Mouse (Mus musculus): ENCODE results near the gene Lcmt2. TPM values are rescaled to one million over a fixed set of nuclear protein-coding genes. Genes with fewer than 3 reads are reported as not detected.

The Lcmt2 gene
- polyA plus RNA-seq, 1 experiment from 2014 or later: 22.9 TPM

- ATAC-seq (ENCODE audit: insufficient read depth, low FRiP score, low TSS enrichment) (no peak), DNase-seq (ENCODE audit: low spot score) (no peak)
- Histone ChIP-seq H3K4me1 (ENCODE audit: control insufficient read depth, insufficient read depth, low read length) (peaks cover 16% of the 10 kb centered on the region), H3K27me3 (ENCODE audit: control insufficient read depth, insufficient read depth, low read length) (no peaks in the 10 kb centered on the region), H3K9me3 (ENCODE audit: control insufficient read depth, low read length) (no peaks in the 10 kb centered on the region), H3K27ac (ENCODE audit: low read depth, low read length) (no peak overlapping the region), H3K9ac (ENCODE audit: low read length) (peak overlapping the region; percentile 26), H3K36me3 (ENCODE audit: control insufficient read depth, insufficient read depth, low read length) (peaks cover 5% of the 10 kb centered on the region), H3K4me3 (ENCODE audit: low read depth, low read length) (peak overlapping the region; percentile 90), H3K4me2 (ENCODE audit: low read depth) (peak overlapping the region; percentile 67)
- 42% methylated on average over 4 of the region's 4 CpGs for WGBS
Observed at GRCm38 (mm10) chr2:121169173-121169572, 28.7 kb upstream of the Lcmt2 start.

DNA sequence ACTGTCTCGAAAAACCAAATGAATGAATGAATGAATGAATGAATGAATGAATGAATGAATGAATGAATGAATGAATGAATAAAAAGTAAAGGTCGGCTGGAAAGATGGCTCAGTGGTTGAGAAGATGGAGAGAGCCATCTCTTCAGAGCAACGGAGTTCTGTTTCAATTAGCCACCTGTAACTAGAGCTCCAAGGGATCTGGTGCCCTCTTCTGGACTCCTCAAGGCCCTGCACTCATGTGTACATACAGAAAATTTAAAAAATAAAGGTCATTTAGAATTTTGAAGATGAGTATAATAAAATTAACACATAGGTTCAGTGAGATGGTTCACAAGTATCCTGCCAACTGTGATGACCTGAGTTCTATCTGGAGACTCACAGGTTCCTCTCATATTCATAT, 12.6 kb upstream of the Lcmt2 start:
- ATAC-seq (ENCODE audit: insufficient read depth, low FRiP score, low TSS enrichment) (no peak), DNase-seq (ENCODE audit: low spot score) (no peak)
- H3K9ac ChIP-seq (ENCODE audit: low read length): no peak overlapping the region
- no peaks in the 10 kb centered on the region for H3K9me3 ChIP-seq (ENCODE audit: control insufficient read depth, low read length)
- WGBS: 89% methylated on average over 3 of the region's 3 CpGs
- H3K4me1 ChIP-seq (ENCODE audit: control insufficient read depth, insufficient read depth, low read length): no peaks in the 10 kb centered on the region
- no peaks in the 10 kb centered on the region for H3K36me3 ChIP-seq (ENCODE audit: control insufficient read depth, insufficient read depth, low read length)
- no peak overlapping the region for H3K4me3 ChIP-seq (ENCODE audit: low read depth, low read length)
- no peak overlapping the region for H3K4me2 ChIP-seq (ENCODE audit: low read depth)
- H3K27ac ChIP-seq (ENCODE audit: low read depth, low read length): no peak overlapping the region
- no peaks in the 10 kb centered on the region for H3K27me3 ChIP-seq (ENCODE audit: control insufficient read depth, insufficient read depth, low read length)

GRCm38 (mm10) chr2:121149679-121150078, 9.2 kb upstream of the Lcmt2 start:
- ATAC-seq (ENCODE audit: insufficient read depth, low FRiP score, low TSS enrichment) (no peak), DNase-seq (ENCODE audit: low spot score) (no peak)
- H3K9ac ChIP-seq (ENCODE audit: low read length): no peak overlapping the region
- H3K4me3 ChIP-seq (ENCODE audit: low read depth, low read length): no peak overlapping the region
- no peak overlapping the region for H3K27ac ChIP-seq (ENCODE audit: low read depth, low read length)
- H3K27me3 ChIP-seq (ENCODE audit: control insufficient read depth, insufficient read depth, low read length): no peaks in the 10 kb centered on the region
- WGBS: 89% methylated on average over 5 of the region's 5 CpGs
- H3K4me2 ChIP-seq (ENCODE audit: low read depth): no peak overlapping the region
- H3K9me3 ChIP-seq (ENCODE audit: control insufficient read depth, low read length): no peaks in the 10 kb centered on the region
- H3K4me1 ChIP-seq (ENCODE audit: control insufficient read depth, insufficient read depth, low read length): no peaks in the 10 kb centered on the region
- H3K36me3 ChIP-seq (ENCODE audit: control insufficient read depth, insufficient read depth, low read length): no peaks in the 10 kb centered on the region

GRCm38 (mm10) chr2:121142415-121142814, 2.0 kb upstream of the Lcmt2 start:
- no peak overlapping the region for H3K9ac ChIP-seq (ENCODE audit: low read length)
- H3K4me1 ChIP-seq (ENCODE audit: control insufficient read depth, insufficient read depth, low read length): peaks cover 8% of the 10 kb centered on the region
- 53% methylated on average over 2 of the region's 2 CpGs for WGBS
- no peaks in the 10 kb centered on the region for H3K9me3 ChIP-seq (ENCODE audit: control insufficient read depth, low read length)
- H3K4me3 ChIP-seq (ENCODE audit: low read depth, low read length): no peak overlapping the region
- H3K4me2 ChIP-seq (ENCODE audit: low read depth): no peak overlapping the region
- DNase-seq (ENCODE audit: low spot score) (no peak), ATAC-seq (ENCODE audit: insufficient read depth, low FRiP score, low TSS enrichment) (no peak)
- no peak overlapping the region for H3K27ac ChIP-seq (ENCODE audit: low read depth, low read length)
- H3K36me3 ChIP-seq (ENCODE audit: control insufficient read depth, insufficient read depth, low read length): peaks cover 4% of the 10 kb centered on the region; the same call in 1 of the 2 replicates
- H3K27me3 ChIP-seq (ENCODE audit: control insufficient read depth, insufficient read depth, low read length): no peaks in the 10 kb centered on the region

DNA sequence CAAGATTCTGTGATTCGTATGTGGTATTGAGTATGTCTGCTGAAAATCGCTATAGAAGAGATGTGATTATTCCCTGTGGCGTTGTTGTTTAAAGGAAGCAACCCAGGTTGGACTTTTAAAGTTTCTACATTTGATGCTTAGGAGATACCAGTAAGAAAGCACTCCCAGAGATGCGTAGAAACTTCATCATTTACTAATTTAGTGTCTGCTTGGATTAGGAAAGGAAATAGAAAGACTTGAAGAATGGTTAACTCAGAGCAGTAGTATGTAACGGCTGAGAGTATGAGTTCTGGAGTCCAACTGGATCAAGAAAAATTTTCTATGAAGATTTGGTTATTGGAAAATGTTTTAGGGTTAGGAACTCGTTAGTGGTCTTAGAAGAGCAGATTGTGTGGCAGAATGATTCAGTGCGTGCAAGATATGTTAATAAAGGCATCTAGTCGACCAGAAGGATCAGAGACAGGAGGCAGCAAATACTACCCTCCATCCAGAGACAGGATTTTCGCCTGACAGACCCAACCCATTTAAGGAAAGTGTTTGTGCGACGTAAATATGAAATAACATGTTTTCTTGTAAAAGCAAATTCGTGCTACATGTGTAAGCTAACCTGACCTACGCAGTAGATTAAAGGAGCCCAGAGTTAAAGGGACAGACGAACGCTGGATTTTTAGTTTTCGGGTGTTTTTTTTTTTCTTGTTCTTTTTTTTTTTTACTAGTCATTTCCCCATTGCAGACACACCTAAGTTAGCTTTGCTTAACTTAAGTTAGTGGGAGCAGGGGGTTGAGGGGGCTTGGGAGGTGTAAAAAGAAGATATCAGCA, 973 bp upstream of the Lcmt2 start:
- Histone ChIP-seq H3K4me2 (ENCODE audit: low read depth) (peak overlapping the region; percentile 91), H3K4me3 (ENCODE audit: low read depth, low read length) (peak overlapping the region; percentile 66), H3K36me3 (ENCODE audit: control insufficient read depth, insufficient read depth, low read length) (peaks cover 4% of the 10 kb centered on the region; the same call in 1 of the 2 replicates), H3K4me1 (ENCODE audit: control insufficient read depth, insufficient read depth, low read length) (peaks cover 8% of the 10 kb centered on the region), H3K9me3 (ENCODE audit: control insufficient read depth, low read length) (no peaks in the 10 kb centered on the region), H3K27me3 (ENCODE audit: control insufficient read depth, insufficient read depth, low read length) (no peaks in the 10 kb centered on the region), H3K9ac (ENCODE audit: low read length) (peak overlapping the region; percentile 86), H3K27ac (ENCODE audit: low read depth, low read length) (peak overlapping the region; percentile 97)
- ATAC-seq (ENCODE audit: insufficient read depth, low FRiP score, low TSS enrichment) (no peak), DNase-seq (ENCODE audit: low spot score) (no peak)
- 76% methylated on average over 16 of the region's 16 CpGs for WGBS

DNA sequence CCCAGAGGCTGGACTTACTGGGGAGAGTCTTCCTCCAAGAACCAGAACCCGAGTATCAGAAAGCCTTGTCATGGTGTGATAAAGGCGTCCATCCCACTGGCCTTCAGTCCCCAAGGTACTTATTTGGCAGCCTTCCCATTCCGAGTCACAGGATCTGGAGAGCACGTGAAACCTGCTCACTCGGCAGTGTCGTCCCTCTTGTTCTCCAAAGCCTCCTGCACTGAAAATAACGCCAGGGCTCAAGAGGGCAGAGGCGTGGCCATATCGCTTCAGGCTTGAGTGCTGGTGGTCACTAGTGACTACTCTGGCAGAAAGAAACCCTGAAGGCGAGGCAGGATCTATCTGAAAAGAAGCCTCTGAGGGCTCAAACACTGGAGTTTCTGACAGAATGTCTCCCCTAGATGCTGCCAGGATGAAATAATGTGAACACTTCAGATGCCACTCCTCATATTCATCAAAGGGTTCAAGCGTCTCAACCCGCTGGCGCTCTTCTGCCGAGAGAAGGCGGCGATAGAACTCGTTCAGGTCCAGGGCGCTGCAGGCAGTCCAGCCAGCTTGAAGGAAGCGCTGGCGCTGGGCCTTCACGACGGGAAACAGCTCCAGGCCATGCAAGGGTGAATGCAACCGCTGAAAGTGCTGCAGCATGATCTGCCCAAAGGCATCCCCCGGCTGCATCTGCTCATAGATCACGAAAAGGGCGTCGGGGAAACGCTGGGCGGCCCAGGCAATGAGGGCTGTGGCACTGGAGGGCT, 1.0 kb downstream of the Lcmt2 start:
- peaks cover 8% of the 10 kb centered on the region for H3K4me1 ChIP-seq (ENCODE audit: control insufficient read depth, insufficient read depth, low read length)
- H3K36me3 ChIP-seq (ENCODE audit: control insufficient read depth, insufficient read depth, low read length): peaks cover 4% of the 10 kb centered on the region; the same call in 1 of the 2 replicates
- peak overlapping the region; percentile 91 for H3K4me2 ChIP-seq (ENCODE audit: low read depth)
- 54% methylated on average over 29 of the region's 29 CpGs for WGBS
- H3K4me3 ChIP-seq (ENCODE audit: low read depth, low read length): peak overlapping the region; percentile 66
- H3K9ac ChIP-seq (ENCODE audit: low read length): peak overlapping the region; percentile 86
- H3K27ac ChIP-seq (ENCODE audit: low read depth, low read length): peak overlapping the region; percentile 97
- no peaks in the 10 kb centered on the region for H3K9me3 ChIP-seq (ENCODE audit: control insufficient read depth, low read length)
- DNase-seq (ENCODE audit: low spot score) (no peak), ATAC-seq (ENCODE audit: insufficient read depth, low FRiP score, low TSS enrichment) (peak; percentile 17; the same call in 1 of the 2 replicates)
- no peaks in the 10 kb centered on the region for H3K27me3 ChIP-seq (ENCODE audit: control insufficient read depth, insufficient read depth, low read length)

GRCm38 (mm10) chr2:121137371-121137770, 3.1 kb downstream of the Lcmt2 start:
- Histone ChIP-seq H3K4me1 (ENCODE audit: control insufficient read depth, insufficient read depth, low read length) (peaks cover 8% of the 10 kb centered on the region), H3K27ac (ENCODE audit: low read depth, low read length) (no peak overlapping the region), H3K9ac (ENCODE audit: low read length) (no peak overlapping the region), H3K27me3 (ENCODE audit: control insufficient read depth, insufficient read depth, low read length) (no peaks in the 10 kb centered on the region), H3K4me2 (ENCODE audit: low read depth) (no peak overlapping the region), H3K9me3 (ENCODE audit: control insufficient read depth, low read length) (no peaks in the 10 kb centered on the region), H3K4me3 (ENCODE audit: low read depth, low read length) (no peak overlapping the region), H3K36me3 (ENCODE audit: control insufficient read depth, insufficient read depth, low read length) (peaks cover 4% of the 10 kb centered on the region; the same call in 1 of the 2 replicates)
- no peak for DNase-seq (ENCODE audit: low spot score)
- WGBS: 96% methylated on average over 4 of the region's 4 CpGs
- ATAC-seq (ENCODE audit: insufficient read depth, low FRiP score, low TSS enrichment): no peak

DNA sequence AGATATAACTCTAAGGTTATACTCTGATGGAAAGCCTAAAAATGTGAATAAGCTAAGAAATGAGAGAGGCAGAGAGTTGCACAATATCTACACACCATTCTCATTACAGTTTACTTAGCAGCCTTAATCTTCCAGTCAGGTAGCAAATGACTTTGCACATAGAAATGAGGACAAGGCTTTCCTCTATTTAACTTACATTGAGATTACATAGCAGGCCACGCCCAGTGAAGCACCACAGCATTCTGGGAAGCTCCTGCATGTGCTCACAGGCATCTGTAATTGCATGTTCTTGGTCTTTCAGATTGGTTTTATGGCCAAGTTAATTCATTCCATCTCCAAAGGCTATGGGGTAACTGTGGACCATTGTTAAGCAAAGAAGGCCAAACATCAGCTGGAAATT, 7.6 kb downstream of the Lcmt2 start:
- Histone ChIP-seq H3K27ac (ENCODE audit: low read depth, low read length) (no peak overlapping the region), H3K27me3 (ENCODE audit: control insufficient read depth, insufficient read depth, low read length) (no peaks in the 10 kb centered on the region), H3K4me1 (ENCODE audit: control insufficient read depth, insufficient read depth, low read length) (no peaks in the 10 kb centered on the region), H3K4me2 (ENCODE audit: low read depth) (no peak overlapping the region), H3K4me3 (ENCODE audit: low read depth, low read length) (no peak overlapping the region), H3K9me3 (ENCODE audit: control insufficient read depth, low read length) (no peaks in the 10 kb centered on the region), H3K9ac (ENCODE audit: low read length) (no peak overlapping the region), H3K36me3 (ENCODE audit: control insufficient read depth, insufficient read depth, low read length) (peaks cover 2% of the 10 kb centered on the region; the same call in 1 of the 2 replicates)
- ATAC-seq (ENCODE audit: insufficient read depth, low FRiP score, low TSS enrichment) (no peak), DNase-seq (ENCODE audit: low spot score) (no peak)
- WGBS: 86% methylated on average over 1 of the region's 1 CpGs
